Mouse (Mus musculus) megakaryocyte, adult 5-6 weeks (primary cell): ENCODE results near the gene Gla. TPM values are rescaled to one million over a fixed set of nuclear protein-coding genes. Genes with fewer than 3 reads are reported as not detected.

Experiments used
- total RNA-seq, 2 experiments: library from RNA; stranded (forward) in 1 of 2; stranded (reverse) in 1 of 2; fragments of 153-499, 151-499 nt in 1 of 2; fragments of 221-1000, 200-1000 nt in 1 of 2; gene quantifications; 2 replicates each; pipeline versions ENCODE4 v1.2.3 to v1.2.4; 2015 to 2017

Gene Gla
- total RNA-seq, 2 experiments from 2014 or later: 11.5 to 17.4 TPM

Other genes with a start within 250 kb of the Gla start
- gene Drp2, start 196.6 kb downstream of the Gla start, total RNA-seq (2015): 0.07 TPM in 1 of 2 replicates, not detected in the other
- 0.04 and 0.22 TPM in 2 replicates for gene Drp2, start 196.6 kb downstream of the Gla start, total RNA-seq (2017)
- gene Taf7l, start 124.6 kb downstream of the Gla start, total RNA-seq (2015): not detected in 2 replicates
- not detected in 2 replicates for gene Taf7l, start 124.6 kb downstream of the Gla start, total RNA-seq (2017)
- gene Timm8a1, start 59.3 kb downstream of the Gla start, total RNA-seq (2015): 37.9 and 39.1 TPM in 2 replicates
- 43.6 and 45.0 TPM in 2 replicates for gene Timm8a1, start 59.3 kb downstream of the Gla start, total RNA-seq (2017)
- 54.9 and 56.9 TPM in 2 replicates for gene Btk, start 17.6 kb downstream of the Gla start, total RNA-seq (2015)
- gene Btk, start 17.6 kb downstream of the Gla start, total RNA-seq (2017): 57.7 and 63.3 TPM in 2 replicates
- gene Rpl36a, start 15.5 kb downstream of the Gla start, total RNA-seq (2015): 854 and 930 TPM in 2 replicates
- 3,467 and 4,087 TPM in 2 replicates for gene Rpl36a, start 15.5 kb downstream of the Gla start, total RNA-seq (2017)
- gene Hnrnph2, start 54 bp upstream of the Gla start, total RNA-seq (2015): 63.0 and 67.6 TPM in 2 replicates
- 122 and 132 TPM in 2 replicates for gene Hnrnph2, start 54 bp upstream of the Gla start, total RNA-seq (2017)
- gene Armcx4, start 85.4 kb upstream of the Gla start, total RNA-seq (2015): 0.04 and 0.23 TPM in 2 replicates
- gene Armcx4, start 85.4 kb upstream of the Gla start, total RNA-seq (2017): 0.26 and 0.65 TPM in 2 replicates
- 0.20 and 0.59 TPM in 2 replicates for gene Armcx1, start 116.8 kb upstream of the Gla start, total RNA-seq (2015)
- 0.20 and 0.51 TPM in 2 replicates for gene Armcx1, start 116.8 kb upstream of the Gla start, total RNA-seq (2017)
- 0.54 and 0.64 TPM in 2 replicates for gene Armcx6, start 150.3 kb upstream of the Gla start, total RNA-seq (2015)
- 0.66 and 3.0 TPM in 2 replicates for gene Armcx6, start 150.3 kb upstream of the Gla start, total RNA-seq (2017)
- gene Armcx3, start 155.5 kb upstream of the Gla start, total RNA-seq (2015): 11.8 and 12.2 TPM in 2 replicates
- 8.9 and 9.3 TPM in 2 replicates for gene Armcx3, start 155.5 kb upstream of the Gla start, total RNA-seq (2017)
- 1.7 and 1.8 TPM in 2 replicates for gene Armcx2, start 208.1 kb upstream of the Gla start, total RNA-seq (2015)
- gene Armcx2, start 208.1 kb upstream of the Gla start, total RNA-seq (2017): 0.81 TPM in 2 replicates